Mouse (Mus musculus): ENCODE results near the gene Mtg1.
"Not testable (repeated sequence)": the region's sequence is repeated elsewhere in the genome, so short reads cannot be mapped to it uniquely, and the experiment has no call there.

Gene Mtg1

GRCm38 (mm10) chr7:140126934-140127333 lies 10.4 kb upstream of the Mtg1 start:
- in situ Hi-C loops (cut with MseI, MboI): no loop called here

GRCm38 (mm10) chr7:140127911-140128310 lies 9.5 kb upstream of the Mtg1 start:
- in situ Hi-C loops (cut with MseI, MboI): no loop called here

- in situ Hi-C loops (cut with MseI, MboI): not testable (repeated sequence)
Observed at GRCm38 (mm10) chr7:140132184-140132583, 5.2 kb upstream of the Mtg1 start.

- in situ Hi-C loops (cut with MseI, MboI): not testable (repeated sequence)
Observed at GRCm38 (mm10) chr7:140134033-140134432, 3.3 kb upstream of the Mtg1 start.

GRCm38 (mm10) chr7:140135106-140135770 lies 2.1 kb upstream of the Mtg1 start:
- in situ Hi-C loops (cut with MseI, MboI): no loop called here

- in situ Hi-C loops (cut with MseI, MboI): no loop called here
Observed at GRCm38 (mm10) chr7:140138021-140138310, 602 bp downstream of the Mtg1 start.

- in situ Hi-C loops (cut with MseI, MboI): loop anchor here (5.0 kb wide), 2 partner anchors 59 to 64 kb away; partner anchors contain the start of gene Caly (in 1 of the 2)
Observed at GRCm38 (mm10) chr7:140141350-140141749, 4.0 kb downstream of the Mtg1 start.

- in situ Hi-C loops (cut with MseI, MboI): loop anchor here (5.0 kb wide), 2 partner anchors 62 to 67 kb away; partner anchors contain the start of gene Caly (in 1 of the 2)
Observed at GRCm38 (mm10) chr7:140144550-140144949, 7.2 kb downstream of the Mtg1 start.

GRCm38 (mm10) chr7:140153383-140153782 lies 16.0 kb downstream of the Mtg1 start:
- in situ Hi-C loops (cut with MseI, MboI): no loop called here

- in situ Hi-C loops (cut with MseI, MboI): no loop called here
Observed at GRCm38 (mm10) chr7:140153829-140154217, 16.5 kb downstream of the Mtg1 start.

- in situ Hi-C loops (cut with MseI, MboI): no loop called here
Observed at GRCm38 (mm10) chr7:140154218-140154927, 17.0 kb downstream of the Mtg1 start, which contains the start of gene Sprn. Sprn (minus strand) TSS chr7:140154877.

- in situ Hi-C loops (cut with MseI, MboI): no loop called here
Observed at GRCm38 (mm10) chr7:140160363-140160762, 23.0 kb downstream of the Mtg1 start.

GRCm38 (mm10) chr7:140164664-140165063 lies 27.3 kb downstream of the Mtg1 start, which contains the start of gene Olfr522:
Olfr522 (minus strand) TSS chr7:140164764.
- in situ Hi-C loops (cut with MseI, MboI): no loop called here

- in situ Hi-C loops (cut with MseI, MboI): no loop called here
Observed at GRCm38 (mm10) chr7:140167950-140168349, 30.6 kb downstream of the Mtg1 start.

GRCm38 (mm10) chr7:140169386-140169785 lies 32.0 kb downstream of the Mtg1 start:
- in situ Hi-C loops (cut with MseI, MboI): no loop called here

GRCm38 (mm10) chr7:140170863-140171262 lies 33.5 kb downstream of the Mtg1 start:
- in situ Hi-C loops (cut with MseI, MboI): no loop called here

GRCm38 (mm10) chr7:140172936-140173335 lies 35.6 kb downstream of the Mtg1 start, which contains the start of gene Olfr523:
Olfr523 (plus strand) TSS chr7:140173217.
- in situ Hi-C loops (cut with MseI, MboI): no loop called here

- in situ Hi-C loops (cut with MseI, MboI): no loop called here
Observed at GRCm38 (mm10) chr7:140179176-140179575, 41.8 kb downstream of the Mtg1 start.

GRCm38 (mm10) chr7:140180692-140181091 lies 43.3 kb downstream of the Mtg1 start:
- in situ Hi-C loops (cut with MseI, MboI): no loop called here

- in situ Hi-C loops (cut with MseI, MboI): no loop called here
Observed at GRCm38 (mm10) chr7:140184206-140184605, 46.8 kb downstream of the Mtg1 start.

- in situ Hi-C loops (cut with MseI, MboI): no loop called here
Observed at GRCm38 (mm10) chr7:140186646-140187620, 49.6 kb downstream of the Mtg1 start.
